In the genomic region with DNA sequence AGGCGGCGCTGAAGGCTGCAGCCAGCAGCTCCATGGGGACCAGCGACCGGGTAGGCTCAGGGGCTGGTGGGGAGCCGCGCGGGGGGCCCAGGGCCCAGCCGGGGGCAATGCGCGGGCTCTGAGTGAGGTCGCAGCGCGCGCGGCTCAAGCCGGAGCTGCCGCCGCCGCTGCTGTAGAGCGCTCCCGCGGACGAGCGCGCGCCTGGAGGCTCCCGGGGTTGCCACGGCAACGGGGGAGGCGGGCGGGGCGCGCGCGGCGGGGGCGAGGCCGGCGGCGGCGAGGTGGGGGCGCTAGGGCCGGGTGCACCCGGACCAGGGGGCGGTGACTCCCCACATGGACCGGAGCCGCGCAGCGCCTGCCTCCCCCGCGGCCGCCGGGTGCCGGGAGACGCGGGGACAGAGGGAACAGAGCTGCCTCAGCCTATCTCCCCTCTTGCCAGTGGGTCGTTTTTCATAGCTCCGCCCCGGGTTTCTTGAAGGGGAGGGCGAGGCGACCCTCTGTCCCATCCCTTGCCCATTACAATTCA, we compare ENCODE assay signal across 7 mouse cellular contexts. TPM values are rescaled to one million over a fixed set of nuclear protein-coding genes. Genes with fewer than 3 reads are reported as not detected.
DNase-seq lines count a peak whose midpoint lies in the region; ATAC-seq lines count a peak whose summit lies in the region.

No protein-coding gene starts in this region.

- peak overlapping the region; percentile 62; the same call in 1 of the 2 replicates for H3K9ac ChIP-seq in heart, embryonic 14.5 days (ENCODE audit: low read length)

- H3K27me3 ChIP-seq in heart, embryonic 14.5 days (ENCODE audit: control insufficient read depth, insufficient read depth, low read length), result peaks cover 48% of the 10 kb centered on the region

- H3K4me2 ChIP-seq in heart, embryonic 14.5 days (ENCODE audit: low read length), result peak overlapping the region; percentile 100

- peak; percentile 29 for DNase-seq in urinary bladder, postnatal 14 days (ENCODE audit: low spot score)
- DNase-seq in urinary bladder, postnatal 10 days (ENCODE audit: low spot score), result no peak
- DNase-seq in cerebellum, postnatal 25 days, result peak; percentile 69 to 83
- peak; percentile 41 for DNase-seq in layer of hippocampus, adult 9-11 months
- peak; percentile 62 for DNase-seq in mesoderm, embryonic 11.5 days (ENCODE audit: low read depth, low spot score)
- DNase-seq in right cerebral cortex, postnatal 36 days (ENCODE audit: low spot score in 2 of 2), result peak; percentile 49 to 52

- WGBS in heart, embryonic 14.5 days, result under 1% methylated on average over 60 of the region's 61 CpGs

- peak overlapping the region; percentile 52 to 66 for H3K4me3 ChIP-seq in heart, embryonic 14.5 days (ENCODE audit: control insufficient read depth in 1 of 2, insufficient read depth in 1 of 2, low read depth in 1 of 2, low read length in 2 of 2)

- H3K36me3 ChIP-seq in heart, embryonic 14.5 days (ENCODE audit: control insufficient read depth, insufficient read depth, low read length), result no peaks in the 10 kb centered on the region

- ATAC-seq in heart, embryonic 14.5 days (ENCODE audit: insufficient number of reproducible peaks, insufficient read depth, low FRiP score, low read depth), result peak; percentile 32; the same call in 1 of the 2 replicates

- peaks cover 6% of the 10 kb centered on the region; the same call in 1 of the 2 replicates for H3K9me3 ChIP-seq in heart, embryonic 14.5 days (ENCODE audit: control insufficient read depth, low read length)

- H3K27ac ChIP-seq in heart, embryonic 14.5 days (replicated peaks in 1 of 2; ENCODE audit: control insufficient read depth in 1 of 2, insufficient read depth in 1 of 2, low read depth in 2 of 2, low read length in 2 of 2), result no peak overlapping the region

- H3K4me1 ChIP-seq in heart, embryonic 14.5 days (ENCODE audit: control insufficient read depth in 2 of 2, insufficient read depth in 2 of 2, low read length in 2 of 2), result peaks cover 4 to 12% of the 10 kb centered on the region in 2 experiments; a peak in 3 of 4 replicates

RNA-seq across cellular contexts. Expression of a gene that starts 0.5 kb away (rescaled TPM):
- not detected in 2 replicates for polyA plus RNA-seq in heart, embryonic 14.5 days (2014; fragmentation: Nextera tagmentation; extraction: Ambion mirVana)

RNA-seq across cellular contexts. Expression of a gene that starts 40.2 kb away (rescaled TPM):
- not detected in 2 replicates for polyA plus RNA-seq in heart, embryonic 14.5 days (2014; fragmentation: Nextera tagmentation; extraction: Ambion mirVana)
